Mouse (Mus musculus) midbrain, embryonic 14.5 days (tissue): ENCODE measurements around the gene Zfp874b. TPM values are rescaled to one million over a fixed set of nuclear protein-coding genes. Genes with fewer than 3 reads are reported as not detected.

Experiments
- ATAC-seq: fragments of 200-750 bp; cut with Nextera tagmentation; 2 replicates; pipeline ENCODE4 v1.8.0; 2017; ENCODE audit warnings: moderate number of reproducible peaks, moderate library complexity; ENCODE audit not compliant: low FRiP score, low TSS enrichment
- DNase-seq: peaks from one replicate; pipeline ENCODE4 v3.0.0-alpha.2; 2015
- H3K27ac ChIP-seq: fragments of 300-500 bp; sonication (generic); replicated peaks from 2 replicates; pipeline ENCODE4 v1.5.1; 2014; ENCODE audit warnings: mild to moderate bottlenecking, low read depth, low read length, moderate library complexity
- H3K27me3 ChIP-seq: fragments of 300-500 bp; sonication (generic); 2 replicates; pipeline ENCODE4 v1.6.1; 2014; ENCODE audit warnings: low read length, control low read depth, mixed read lengths; ENCODE audit not compliant: control insufficient read depth, insufficient read depth
- H3K36me3 ChIP-seq: fragments of 300-500 bp; sonication (generic); 2 replicates; pipeline ENCODE4 v1.6.1; 2014; ENCODE audit warnings: low read length, control low read depth; ENCODE audit not compliant: control insufficient read depth, insufficient read depth
- H3K4me1 ChIP-seq: fragments of 300-500 bp; sonication (generic); 2 replicates; pipeline ENCODE4 v1.6.1; 2014; ENCODE audit warnings: mild to moderate bottlenecking, antibody characterized with exemption, low read length, control low read depth; ENCODE audit not compliant: control insufficient read depth, insufficient read depth
- H3K4me2 ChIP-seq: fragments of 300-500 bp; sonication (generic); 2 replicates; pipeline ENCODE4 v1.6.1; 2014; ENCODE audit warnings: mild to moderate bottlenecking, low read length, moderate library complexity
- H3K4me3 ChIP-seq: fragments of 300-500 bp; sonication (generic); replicated peaks from 2 replicates; pipeline ENCODE4 v1.5.1; 2014; ENCODE audit warnings: low read depth, low read length
- H3K9ac ChIP-seq: fragments of 300-500 bp; sonication (generic); replicated peaks from 2 replicates; pipeline ENCODE4 v1.6.1; 2014; ENCODE audit warnings: mild to moderate bottlenecking, low read length, moderate library complexity
- H3K9me3 ChIP-seq: fragments of 300-500 bp; sonication (generic); 2 replicates; pipeline ENCODE4 v1.6.1; 2016; ENCODE audit warnings: low read length, control low read depth, mixed read lengths; ENCODE audit not compliant: control insufficient read depth
- WGBS: fragments of 180-500 bp; shearing (Covaris S2); extraction: QIAGEN DNeasy Blood & Tissue Kit; methylation state at CpG from one replicate; pipeline ENCODE4 v1.1.7; 2014; 5-methylcytosine and 5-hydroxymethylcytosine counted together
- polyA plus RNA-seq: library from polyadenylated mRNA; unstranded; fragments of >200 nt; fragmentation: Nextera tagmentation; extraction: Ambion mirVana; gene quantifications from 2 replicates; pipeline ENCODE4 v1.2.1, GENCODE M21; 2014

Zfp874b gene
- polyA plus RNA-seq: 2.3 and 2.7 TPM in 2 replicates

DNA sequence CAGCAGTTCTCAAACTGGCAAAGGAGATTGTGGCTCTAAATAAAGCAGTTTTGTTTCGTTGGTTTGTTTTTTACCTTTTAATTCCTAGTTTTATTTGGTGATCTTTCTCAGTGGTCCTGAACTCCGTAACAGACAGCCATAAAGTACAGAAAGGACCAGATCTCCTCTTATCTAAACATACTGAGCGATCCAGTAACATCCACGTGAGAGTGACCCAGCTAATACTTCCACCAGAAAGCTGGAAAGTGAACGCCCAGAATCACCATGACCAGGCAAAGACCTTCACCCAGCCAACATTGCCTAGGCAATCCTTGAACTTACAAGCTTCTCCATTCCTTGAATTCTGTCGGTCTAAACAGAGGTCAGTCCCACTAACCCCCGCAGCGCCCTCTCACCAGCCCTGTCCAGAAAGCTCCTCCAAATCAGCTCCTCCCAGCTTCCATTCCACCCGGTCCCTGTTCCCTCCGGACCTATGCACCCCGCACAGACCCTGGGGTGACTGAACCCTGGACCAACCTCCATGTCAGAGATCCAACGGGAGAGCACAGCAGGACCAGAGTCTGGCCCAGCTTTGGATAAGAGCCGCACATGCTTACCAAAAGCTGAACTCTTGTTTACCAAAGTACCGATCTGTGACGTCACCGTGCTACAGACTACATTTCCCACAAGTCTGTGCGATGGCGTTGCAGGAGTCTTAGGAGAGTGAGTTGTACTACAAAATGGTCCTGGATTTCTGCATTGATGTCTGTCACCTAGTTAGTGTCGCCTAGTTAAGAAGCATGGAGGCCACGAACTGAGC is at the start of gene Zfp874b:
TSS of gene Zfp874b (minus strand) at position 634 of the 799 bp plus-strand sequence.
- Histone ChIP-seq H3K4me3 (peak within 1 kb of the TSS; percentile 50), H3K9ac (peak within 1 kb of the TSS; percentile 36; the same call in 1 of the 2 replicates), H3K27me3 (no peaks in the 10 kb centered on the region), H3K4me2 (peak within 1 kb of the TSS; percentile 52), H3K4me1 (peaks cover 9% of the 10 kb centered on the region; the same call in 1 of the 2 replicates), H3K9me3 (no peaks in the 10 kb centered on the region), H3K27ac (no peak within 1 kb of the TSS), H3K36me3 (0 out of 2 replicates have a peak, but pooled peaks cover 4% of the 10 kb centered on the region)
- DNase-seq (peak; percentile 94), ATAC-seq (peak; percentile 94)
- 6% methylated on average over 20 of the region's 20 CpGs for whole genome bisulfite sequencing

- no peak overlapping the region for H3K27ac ChIP-seq
- H3K9me3 ChIP-seq: no peaks in the 10 kb centered on the region
- H3K36me3 ChIP-seq: no peaks in the 10 kb centered on the region
- H3K4me1 ChIP-seq: peaks cover 8% of the 10 kb centered on the region
- WGBS: 79% methylated on average over 3 of the region's 3 CpGs
- no peak overlapping the region for H3K9ac ChIP-seq
- H3K4me3 ChIP-seq: no peak overlapping the region
- ATAC-seq (no peak), DNase-seq (no peak)
- no peak overlapping the region for H3K4me2 ChIP-seq
- no peaks in the 10 kb centered on the region for H3K27me3 ChIP-seq
Observed at GRCm38 (mm10) chr13:67527049-67527730, 43.1 kb upstream of the Zfp874b start.

DNA sequence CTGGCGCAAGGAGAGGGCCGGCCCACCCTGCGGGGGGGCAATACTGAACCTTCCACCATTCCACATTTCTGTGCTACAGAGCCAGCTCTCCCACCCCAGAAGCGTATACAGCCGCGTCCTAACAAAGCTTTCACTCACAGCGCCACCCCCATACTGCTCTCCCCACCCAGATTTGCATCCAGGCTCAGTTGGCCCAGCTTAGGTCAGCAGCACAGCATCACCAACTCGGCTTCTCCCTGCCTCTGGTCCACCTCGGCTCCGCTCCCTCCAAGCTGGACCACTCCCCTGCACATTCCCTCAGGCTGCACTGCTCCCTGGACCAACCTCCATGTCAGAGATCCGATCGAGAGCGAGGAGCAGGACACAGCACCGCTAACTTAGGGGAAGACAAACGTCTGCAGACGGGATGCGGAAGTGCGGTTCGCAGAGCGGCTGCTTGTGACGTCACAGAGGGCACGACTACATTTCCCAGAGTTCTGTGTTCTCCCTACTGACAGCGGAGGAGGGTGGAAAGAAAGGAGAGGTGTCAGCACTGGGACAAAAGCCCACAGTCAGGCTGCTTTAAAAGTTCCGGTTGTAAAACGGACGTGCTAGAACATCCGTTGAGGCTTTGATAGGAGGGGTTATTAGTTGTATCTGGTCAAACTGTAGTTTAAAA is 41.8 kb upstream of the Zfp874b start, which contains the start of the genes Gm26965 and Zfp87:
TSS of gene Gm26965 (minus strand) at position 399 of the 658 bp plus-strand sequence.
TSS of gene Zfp87 (minus strand) at position 425 of the 658 bp plus-strand sequence.
- Histone ChIP-seq H3K9ac (peak within 1 kb of the TSS; percentile 71), H3K36me3 (peaks cover 5% of the 10 kb centered on the region), H3K9me3 (no peaks in the 10 kb centered on the region), H3K4me3 (peak within 1 kb of the TSS; percentile 75), H3K4me1 (peaks cover 8% of the 10 kb centered on the region), H3K4me2 (peak within 1 kb of the TSS; percentile 58), H3K27me3 (no peaks in the 10 kb centered on the region), H3K27ac (peak within 1 kb of the TSS; percentile 65)
- DNase-seq: peak; percentile 97
- ATAC-seq: peak; percentile 98
- WGBS: under 1% methylated on average over 27 of the region's 27 CpGs

- WGBS: 86% methylated on average over 1 of the region's 1 CpGs
Observed at GRCm38 (mm10) chr13:67500908-67501307, 16.9 kb upstream of the Zfp874b start.

DNA sequence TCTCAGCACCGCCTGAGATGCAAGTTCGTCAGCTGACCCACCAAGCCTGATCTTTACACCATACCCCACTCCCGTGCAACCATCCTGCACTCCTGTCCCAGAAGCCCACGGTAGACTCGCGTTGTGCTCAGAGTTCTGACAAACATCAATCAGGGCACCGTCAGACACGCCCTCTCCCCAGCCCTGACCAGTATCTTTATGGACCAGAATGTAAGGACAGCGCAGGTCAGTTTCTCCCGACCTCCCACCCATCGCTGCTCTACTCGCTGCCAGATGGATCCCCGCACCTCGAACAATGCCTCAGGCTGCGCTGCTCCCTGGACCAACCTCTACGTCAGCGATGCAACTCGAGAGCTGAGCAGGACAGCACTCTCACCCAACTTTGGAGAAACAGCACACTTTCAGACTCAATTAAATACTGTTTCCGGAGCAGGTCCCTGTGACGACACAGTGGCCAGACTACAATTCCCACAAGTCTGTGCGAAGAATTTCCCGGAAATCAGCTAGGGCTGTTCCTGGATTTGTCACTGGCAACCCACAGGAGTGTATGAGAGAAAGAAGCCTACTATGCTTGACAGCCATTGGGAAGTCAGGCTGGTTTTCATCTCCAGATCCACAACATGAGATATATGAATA is 16.1 kb upstream of the Zfp874b start, which contains the start of gene Zfp58:
TSS of gene Zfp58 (minus strand) at position 472 of the 636 bp plus-strand sequence.
- Histone ChIP-seq H3K27me3 (no peaks in the 10 kb centered on the region), H3K4me1 (peaks cover 6% of the 10 kb centered on the region; the same call in 1 of the 2 replicates), H3K4me3 (peak within 1 kb of the TSS; percentile 86), H3K27ac (0 out of 2 replicates have a peak within 1 kb of the TSS, but pooled peaks have one; percentile 37), H3K36me3 (peaks cover 3% of the 10 kb centered on the region), H3K9me3 (peaks cover 2% of the 10 kb centered on the region; the same call in 1 of the 2 replicates), H3K9ac (peak within 1 kb of the TSS; percentile 62), H3K4me2 (peak within 1 kb of the TSS; percentile 89)
- DNase-seq (peak; percentile 94), ATAC-seq (peak; percentile 97)
- WGBS: 1% methylated on average over 22 of the region's 22 CpGs

More at GRCm38 (mm10) chr13:67500908-67501307, 16.9 kb upstream of the Zfp874b start:
- H3K36me3 ChIP-seq: no peaks in the 10 kb centered on the region
- 0 out of 2 replicates have a peak, but pooled peaks have one; percentile 41 for ATAC-seq
- peaks cover 6% of the 10 kb centered on the region; the same call in 1 of the 2 replicates for H3K4me1 ChIP-seq
- DNase-seq: no peak
- H3K4me3 ChIP-seq: no peak overlapping the region; the same call in 1 of the 2 replicates
- no peaks in the 10 kb centered on the region for H3K27me3 ChIP-seq
- no peak overlapping the region for H3K9ac ChIP-seq
- no peak overlapping the region for H3K4me2 ChIP-seq
- no peak overlapping the region for H3K27ac ChIP-seq
- no peaks in the 10 kb centered on the region for H3K9me3 ChIP-seq

DNA sequence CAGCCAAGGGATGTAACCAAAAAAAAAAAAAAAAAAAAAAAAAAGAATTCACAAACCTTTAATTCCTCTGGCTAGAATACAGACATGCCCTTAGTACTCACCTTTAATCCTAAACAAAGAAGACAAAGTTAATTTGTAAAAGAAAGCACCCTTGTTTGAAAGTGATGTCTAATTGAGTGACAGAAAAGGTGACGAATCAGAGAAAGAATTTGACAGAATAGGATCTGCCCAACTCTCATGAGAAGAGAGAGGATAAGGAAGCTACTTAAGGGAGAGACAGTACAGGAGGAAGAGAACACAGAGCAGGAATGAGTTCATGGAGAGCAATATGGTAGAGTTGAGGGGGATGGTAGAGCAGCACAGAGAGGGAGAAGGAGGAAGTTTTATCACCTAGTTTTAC is 11.6 kb upstream of the Zfp874b start:
- Histone ChIP-seq H3K36me3 (peaks cover 39% of the 10 kb centered on the region), H3K4me1 (peaks cover 6% of the 10 kb centered on the region; the same call in 1 of the 2 replicates), H3K9ac (no peak overlapping the region), H3K9me3 (peaks cover 19% of the 10 kb centered on the region), H3K4me3 (no peak overlapping the region), H3K4me2 (no peak overlapping the region), H3K27ac (no peak overlapping the region), H3K27me3 (no peaks in the 10 kb centered on the region)
- ATAC-seq (no peak), DNase-seq (no peak)
- 98% methylated on average over 1 of the region's 1 CpGs for WGBS

GRCm38 (mm10) chr13:67484424-67484811 is 360 bp upstream of the Zfp874b start:
- no peak overlapping the region for H3K27ac ChIP-seq
- no peak for DNase-seq
- ATAC-seq: peak; percentile 54; the same call in 1 of the 2 replicates

More at GRCm38 (mm10) chr13:67484424-67484811, 360 bp upstream of the Zfp874b start:
- Histone ChIP-seq H3K4me1 (peaks cover 9% of the 10 kb centered on the region; the same call in 1 of the 2 replicates), H3K9ac (peak overlapping the region; percentile 36; the same call in 1 of the 2 replicates), H3K4me3 (peak overlapping the region; percentile 50), H3K4me2 (peak overlapping the region; percentile 52), H3K27me3 (no peaks in the 10 kb centered on the region), H3K36me3 (peaks cover 9% of the 10 kb centered on the region; the same call in 1 of the 2 replicates), H3K9me3 (no peaks in the 10 kb centered on the region; the same call in 1 of the 2 replicates)
- 43% methylated on average over 8 of the region's 8 CpGs for WGBS
